Mouse (Mus musculus) lung, postnatal 0 days (tissue): ENCODE measurements around the gene Dnmbp.

Experiments
- CTCF ChIP-seq: IDR thresholded peaks from 2 replicates; pipeline ENCODE4 v1.5.1; 2016; ENCODE audit warnings: antibody characterized with exemption, mild to moderate bottlenecking
- EP300 ChIP-seq: IDR thresholded peaks from 2 replicates; pipeline ENCODE4 v1.6.1; 2016; ENCODE audit warnings: antibody characterized with exemption, mild to moderate bottlenecking, control low read depth

- TF ChIP-seq CTCF, result peak; percentile 69
- no peak for TF ChIP-seq EP300
Observed at GRCm38 (mm10) chr19:43857347-43857746, 82.6 kb downstream of the Dnmbp start.
